In the genomic region with DNA sequence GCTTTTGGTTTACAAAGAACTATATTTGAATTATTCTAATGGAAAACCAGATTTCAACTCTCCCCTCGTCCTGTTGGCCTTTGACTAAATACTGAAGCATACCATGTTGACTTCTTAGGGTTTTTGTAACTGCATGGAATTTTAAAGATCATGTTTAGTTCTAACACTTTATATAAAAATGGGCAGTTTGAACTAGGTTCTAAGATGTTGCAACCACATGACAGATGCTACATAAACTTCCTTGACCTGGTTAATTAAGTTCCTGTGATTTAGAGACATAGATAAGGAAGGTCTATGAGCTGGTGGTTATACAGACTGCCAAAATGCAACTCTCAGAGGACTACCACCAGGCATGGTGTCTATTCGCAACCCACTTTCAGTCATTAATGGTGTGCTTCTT, we compare ENCODE assay signal across 9 mouse cellular contexts. TPM values are rescaled to one million over a fixed set of nuclear protein-coding genes. Genes with fewer than 3 reads are reported as not detected.
DNase-seq lines count a peak whose midpoint lies in the region; ATAC-seq and TF ChIP-seq lines count a peak whose summit lies in the region.
"Had no signal": no experiment of that assay in that cellular context is flagged by ENCODE, and none has a peak within 500 bp of the region (broad histone marks: within the 10 kb centered on the region; RNA-seq: fewer than 3 reads in every experiment).

No protein-coding gene starts in this region.

- H3K9me3 ChIP-seq in embryonic facial prominence, embryonic 12.5 days = no peaks in the 10 kb centered on the region
- no peaks in the 10 kb centered on the region for H3K9me3 ChIP-seq in embryonic facial prominence, embryonic 10.5 days
- H3K9me3 ChIP-seq in kidney, embryonic 15.5 days (replicated peaks) = no peaks in the 10 kb centered on the region
- H3K9me3 ChIP-seq in hindbrain, postnatal 0 days (ENCODE audit: low read length) = no peaks in the 10 kb centered on the region
- no peaks in the 10 kb centered on the region for H3K9me3 ChIP-seq in midbrain, embryonic 15.5 days
- H3K9me3 ChIP-seq: forebrain, embryonic 12.5 days had no signal

- peaks cover 17% of the 10 kb centered on the region for H3K4me1 ChIP-seq in embryonic facial prominence, embryonic 12.5 days
- peaks cover 21% of the 10 kb centered on the region for H3K4me1 ChIP-seq in embryonic facial prominence, embryonic 10.5 days
- H3K4me1 ChIP-seq in kidney, embryonic 15.5 days = peaks cover 35% of the 10 kb centered on the region
- H3K4me1 ChIP-seq in hindbrain, postnatal 0 days (ENCODE audit: insufficient read depth, low read length) = no peaks in the 10 kb centered on the region
- peaks cover 15% of the 10 kb centered on the region for H3K4me1 ChIP-seq in midbrain, embryonic 15.5 days

- H3K27me3 ChIP-seq in embryonic facial prominence, embryonic 12.5 days = no peaks in the 10 kb centered on the region
- H3K27me3 ChIP-seq in embryonic facial prominence, embryonic 10.5 days (replicated peaks; ENCODE audit: low read depth, poor library complexity, severe bottlenecking) = peaks cover 23% of the 10 kb centered on the region
- no peaks in the 10 kb centered on the region for H3K27me3 ChIP-seq in kidney, embryonic 15.5 days
- H3K27me3 ChIP-seq in hindbrain, postnatal 0 days (ENCODE audit: insufficient read depth, low read length) = no peaks in the 10 kb centered on the region
- H3K27me3 ChIP-seq in midbrain, embryonic 15.5 days (replicated peaks) = peaks cover 10% of the 10 kb centered on the region; the same call in 1 of the 2 replicates

- no peak overlapping the region for H3K9ac ChIP-seq in embryonic facial prominence, embryonic 12.5 days
- H3K9ac ChIP-seq in kidney, embryonic 15.5 days = no peak overlapping the region
- no peak overlapping the region for H3K9ac ChIP-seq in hindbrain, postnatal 0 days (replicated peaks; ENCODE audit: low read length)
- no peak overlapping the region for H3K9ac ChIP-seq in midbrain, embryonic 15.5 days
- H3K9ac ChIP-seq: forebrain, embryonic 12.5 days had no signal

- WGBS in embryonic facial prominence, embryonic 12.5 days = 93% methylated on average over 2 of the region's 2 CpGs
- 91% methylated on average over 2 of the region's 2 CpGs for WGBS in embryonic facial prominence, embryonic 10.5 days
- 86% methylated on average over 2 of the region's 2 CpGs for whole genome bisulfite sequencing in kidney, embryonic 15.5 days
- WGBS in hindbrain, postnatal 0 days = 88% methylated on average over 2 of the region's 2 CpGs
- WGBS in midbrain, embryonic 15.5 days = 91% methylated on average over 2 of the region's 2 CpGs

- no peak for ATAC-seq in embryonic facial prominence, embryonic 12.5 days (ENCODE audit: insufficient number of reproducible peaks, insufficient read depth, low FRiP score, low TSS enrichment)
- ATAC-seq in kidney, embryonic 15.5 days (replicated peaks; ENCODE audit: low FRiP score) = no peak
- no peak for ATAC-seq in hindbrain, postnatal 0 days
- no peak for ATAC-seq in midbrain, embryonic 15.5 days (replicated peaks)

- no peak overlapping the region for H3K27ac ChIP-seq in embryonic facial prominence, embryonic 12.5 days
- no peak overlapping the region for H3K27ac ChIP-seq in embryonic facial prominence, embryonic 10.5 days (replicated peaks)
- no peak overlapping the region for H3K27ac ChIP-seq in kidney, embryonic 15.5 days
- no peak overlapping the region for H3K27ac ChIP-seq in hindbrain, postnatal 0 days
- no peak overlapping the region for H3K27ac ChIP-seq in midbrain, embryonic 15.5 days
- H3K27ac ChIP-seq: forebrain, embryonic 12.5 days had no signal

- H3K36me3 ChIP-seq in embryonic facial prominence, embryonic 12.5 days = no peaks in the 10 kb centered on the region
- no peaks in the 10 kb centered on the region for H3K36me3 ChIP-seq in embryonic facial prominence, embryonic 10.5 days (replicated peaks)
- H3K36me3 ChIP-seq in kidney, embryonic 15.5 days = no peaks in the 10 kb centered on the region
- no peaks in the 10 kb centered on the region for H3K36me3 ChIP-seq in hindbrain, postnatal 0 days (ENCODE audit: insufficient read depth, low read length)
- H3K36me3 ChIP-seq in midbrain, embryonic 15.5 days (replicated peaks) = no peaks in the 10 kb centered on the region
- H3K36me3 ChIP-seq: forebrain, embryonic 12.5 days had no signal

- H3K4me3 ChIP-seq in embryonic facial prominence, embryonic 12.5 days = no peak overlapping the region
- no peak overlapping the region for H3K4me3 ChIP-seq in embryonic facial prominence, embryonic 10.5 days
- H3K4me3 ChIP-seq in kidney, embryonic 15.5 days (replicated peaks) = peak overlapping the region; percentile 79
- peak overlapping the region; percentile 80; the same call in 1 of the 2 replicates for H3K4me3 ChIP-seq in hindbrain, postnatal 0 days (ENCODE audit: low read length)
- H3K4me3 ChIP-seq in midbrain, embryonic 15.5 days = peak overlapping the region; percentile 67
- H3K4me3 ChIP-seq: forebrain, embryonic 12.5 days had no signal

- peak overlapping the region; percentile 99; the same call in 1 of the 2 replicates for H3K4me2 ChIP-seq in embryonic facial prominence, embryonic 12.5 days (replicated peaks)
- H3K4me2 ChIP-seq in kidney, embryonic 15.5 days = peak overlapping the region; percentile 99
- H3K4me2 ChIP-seq in hindbrain, postnatal 0 days (ENCODE audit: low read depth, low read length) = peak overlapping the region; percentile 99
- peak overlapping the region; percentile 96 for H3K4me2 ChIP-seq in midbrain, embryonic 15.5 days
- H3K4me2 ChIP-seq: forebrain, embryonic 12.5 days had no signal

- no peak for DNase-seq in embryonic facial prominence, embryonic 10.5 days (ENCODE audit: low spot score)
- DNase-seq in kidney, adult 18-20 months = no peak
- DNase-seq in hindbrain, postnatal 0 days (ENCODE audit: low spot score) = no peak
- no peak for DNase-seq in layer of hippocampus, postnatal 14 days (ENCODE audit: low spot score in 2 of 2)
- DNase-seq in frontal cortex, postnatal 25 days (ENCODE audit: low spot score in 2 of 2) = no peak

- TF ChIP-seq CTCF in hindbrain, postnatal 0 days (IDR thresholded peaks at IDR 0.05; ENCODE audit: low read depth) = no peak

RNA-seq across cellular contexts. Expression of gene Man1a, which starts 4.1 kb away (rescaled TPM):
- polyA plus RNA-seq in embryonic facial prominence, embryonic 12.5 days (2016; fragmentation: Nextera tagmentation; extraction: Ambion mirVana) = 4.9 and 5.9 TPM in 2 replicates
- polyA plus RNA-seq in embryonic facial prominence, embryonic 10.5 days (2016; fragmentation: Nextera tagmentation; extraction: Ambion mirVana) = 1.7 and 1.9 TPM in 2 replicates
- polyA plus RNA-seq in kidney, embryonic 15.5 days (2015; fragmentation: Nextera tagmentation; extraction: Ambion mirVana) = 8.4 and 8.5 TPM in 2 replicates
- 15.1 and 16.1 TPM in 2 replicates for total RNA-seq in hindbrain, postnatal 0 days (2014; rRNA removed)
- polyA plus RNA-seq in hindbrain, postnatal 0 days (2015; fragmentation: Nextera tagmentation; extraction: Ambion mirVana) = 4.2 and 4.3 TPM in 2 replicates
- polyA plus RNA-seq in midbrain, embryonic 15.5 days (2015; fragmentation: Nextera tagmentation; extraction: Ambion mirVana) = 5.0 and 5.3 TPM in 2 replicates
- 10 to 100 TPM; 48.7 to 55.9 TPM for total RNA-seq in layer of hippocampus, postnatal 14 days (2021)

Comparison
In these comparisons a context has a peak if more than half of its experiments do, and no peak if none do; other contexts are left out.
1. H3K4me3 ChIP-seq: peak in kidney, embryonic 15.5 days (single experiment), hindbrain, postnatal 0 days (single experiment) and midbrain, embryonic 15.5 days (single experiment); none in embryonic facial prominence, embryonic 12.5 days (single experiment) and embryonic facial prominence, embryonic 10.5 days (single experiment).
2. Peak in every context shown above with its lines, with median percentiles within 50 percentile points of each other: H3K4me2 ChIP-seq.